In genomic region chr17:27356862-27357261, GRCm38 (mm10) we compare ENCODE assay signal across 13 mouse cellular contexts.
DNase-seq lines count a peak whose midpoint lies in the region; TF ChIP-seq lines count a peak whose summit lies in the region.
"Had no signal": no experiment of that assay in that cellular context is flagged by ENCODE, and none has a peak within 500 bp of the region (broad histone marks: within the 10 kb centered on the region; RNA-seq: fewer than 3 reads in every experiment).

No protein-coding gene starts in this region.

- intact Hi-C loops in gastrocnemius, adult 2 months (cut with DNase I), result no loop called here
- intact Hi-C loops in gastrocnemius, postnatal 36 days (cut with DNase I), result no loop called here
- intact Hi-C loops in left cerebral cortex, adult 2 months (cut with DNase I), result no loop called here

- H3K27ac ChIP-seq in gastrocnemius, adult 2 months, result no peak overlapping the region
- H3K27ac ChIP-seq in left cerebral cortex, adult 2 months, result no peak overlapping the region
- H3K27ac ChIP-seq: liver, embryonic 15.5 days had no signal

- TF ChIP-seq CTCF in gastrocnemius, adult 2 months (IDR thresholded peaks at IDR 0.05), result peak; percentile 50
- TF ChIP-seq CTCF in left cerebral cortex, adult 2 months (IDR thresholded peaks at IDR 0.05), result peak; percentile 19

- no peak for DNase-seq in gastrocnemius, adult 2 months
- no peak for DNase-seq in gastrocnemius, postnatal 36 days
- DNase-seq in left cerebral cortex, adult 2 months (ENCODE audit: extremely low spot score in 1 of 2, low spot score in 2 of 2), result no peak
- no peak for DNase-seq in left cerebral cortex, adult 11 months (ENCODE audit: low spot score)
- peak; percentile 56 for DNase-seq in 416B (ENCODE audit: low read depth)
- peak; percentile 11 for DNase-seq in brain, adult 2 months (ENCODE audit: low read depth, low spot score)
- DNase-seq in cerebellum, adult 8-10 months, result no peak
- DNase-seq in adrenal gland, adult 2 months, result no peak
- DNase-seq: adrenal gland, postnatal 10 days; gastrocnemius, postnatal 14 days; thymus, postnatal 14 days had no signal

- H3K4me3 ChIP-seq in gastrocnemius, adult 2 months, result no peak overlapping the region
- H3K4me3 ChIP-seq in left cerebral cortex, adult 2 months, result no peak overlapping the region
- H3K4me3 ChIP-seq: liver, embryonic 15.5 days; megakaryocyte, embryonic 14.5 days had no signal

Comparison
In these comparisons a context has a peak if more than half of its experiments do, and no peak if none do; other contexts are left out.
1. DNase-seq: peak in 416B (single experiment) and brain, adult 2 months (single experiment); none in gastrocnemius, adult 2 months (single experiment), gastrocnemius, postnatal 36 days (0 of 2), left cerebral cortex, adult 2 months (0 of 2), left cerebral cortex, adult 11 months (single experiment), cerebellum, adult 8-10 months (single experiment) and adrenal gland, adult 2 months (single experiment).